Mouse (Mus musculus) heart, embryonic 12.5 days (tissue): ENCODE measurements around the gene Aldh1b1. TPM values are rescaled to one million over a fixed set of nuclear protein-coding genes. Genes with fewer than 3 reads are reported as not detected.

Experiments
- ATAC-seq: fragments of 200-750 bp; cut with Nextera tagmentation; 2 replicates; pipeline ENCODE4 v1.8.0; 2017; ENCODE audit warnings: moderate TSS enrichment, moderate library complexity; ENCODE audit not compliant: insufficient number of reproducible peaks, low FRiP score
- H3K27ac ChIP-seq: fragments of 300-500 bp; sonication (generic); 2 replicates; pipeline ENCODE4 v1.5.1; 2016; ENCODE audit warnings: mild to moderate bottlenecking, moderate library complexity; ENCODE audit not compliant: poor library complexity, severe bottlenecking
- H3K27me3 ChIP-seq: fragments of 300-500 bp; sonication (generic); replicated peaks from 2 replicates; pipeline ENCODE4 v1.6.1; 2016; ENCODE audit warnings: mild to moderate bottlenecking, moderate library complexity
- H3K36me3 ChIP-seq: fragments of 300-500 bp; sonication (generic); 2 replicates; pipeline ENCODE4 v1.6.1; 2016; ENCODE audit warnings: mild to moderate bottlenecking, moderate library complexity
- H3K4me1 ChIP-seq: fragments of 300-500 bp; sonication (generic); replicated peaks from 2 replicates; pipeline ENCODE4 v1.6.1; 2016; ENCODE audit warnings: mild to moderate bottlenecking
- H3K4me2 ChIP-seq: fragments of 300-500 bp; sonication (generic); 2 replicates; pipeline ENCODE4 v1.6.1; 2016; ENCODE audit warnings: mild to moderate bottlenecking, moderate library complexity
- H3K4me3 ChIP-seq: fragments of 300-500 bp; sonication (generic); 2 replicates; pipeline ENCODE4 v1.5.1; 2016; ENCODE audit warnings: mild to moderate bottlenecking
- H3K9ac ChIP-seq: fragments of 300-500 bp; sonication (generic); 2 replicates; pipeline ENCODE4 v1.6.1; 2016; ENCODE audit warnings: mild to moderate bottlenecking, moderate library complexity
- H3K9me3 ChIP-seq: fragments of 300-500 bp; sonication (generic); replicated peaks from 2 replicates; pipeline ENCODE4 v1.6.1; 2016; ENCODE audit warnings: mild to moderate bottlenecking, moderate library complexity
- WGBS: fragments of 180-500 bp; shearing (Covaris S2); methylation state at CpG from one replicate; pipeline ENCODE4 v1.1.7; 2016; 5-methylcytosine and 5-hydroxymethylcytosine counted together
- polyA plus RNA-seq: library from polyadenylated mRNA; unstranded; fragments of >200 nt; fragmentation: Nextera tagmentation; extraction: Ambion mirVana; gene quantifications from 2 replicates; pipeline ENCODE4 v1.2.1, GENCODE M21; 2016

Gene Aldh1b1
- 104 and 107 TPM in 2 replicates for polyA plus RNA-seq

DNA sequence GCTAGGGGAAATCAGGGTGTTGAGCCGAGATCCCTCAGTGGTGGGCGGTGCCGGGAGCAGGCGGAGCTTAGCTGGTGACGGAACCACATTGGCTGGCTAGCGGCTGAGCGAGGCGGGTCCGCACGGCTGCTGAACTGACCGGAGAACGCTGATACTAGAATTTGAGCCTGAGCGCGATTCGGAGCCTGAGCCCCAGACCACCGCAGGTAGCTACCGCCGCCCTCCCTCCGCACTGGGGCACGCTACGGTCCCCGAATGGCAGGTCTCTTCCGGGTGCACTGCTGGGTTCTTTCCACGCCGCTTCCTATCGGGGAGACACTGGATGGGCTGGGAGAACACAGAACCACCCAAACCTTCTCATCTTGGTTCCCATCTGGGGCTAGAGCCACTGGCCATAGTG lies at the start of gene Aldh1b1:
Aldh1b1 (plus strand) TSS at position 59 of the 400 bp plus-strand sequence.
- peaks cover 17% of the 10 kb centered on the region for H3K36me3 ChIP-seq
- ATAC-seq: peak; percentile 63; the same call in 1 of the 2 replicates
- H3K9ac ChIP-seq: peak within 1 kb of the TSS; percentile 68
- H3K27ac ChIP-seq: peak within 1 kb of the TSS; percentile 63
- peaks cover 44% of the 10 kb centered on the region for H3K4me1 ChIP-seq
- peak within 1 kb of the TSS; percentile 76 for H3K4me2 ChIP-seq
- WGBS: under 1% methylated on average over 26 of the region's 26 CpGs
- H3K27me3 ChIP-seq: 0 out of 2 replicates have a peak, but pooled peaks cover 2% of the 10 kb centered on the region
- H3K9me3 ChIP-seq: no peaks in the 10 kb centered on the region
- H3K4me3 ChIP-seq: peak within 1 kb of the TSS; percentile 54

- Histone ChIP-seq H3K27me3 (no peaks in the 10 kb centered on the region), H3K9me3 (no peaks in the 10 kb centered on the region), H3K4me1 (peaks cover 12% of the 10 kb centered on the region), H3K36me3 (no peaks in the 10 kb centered on the region), H3K4me3 (no peak overlapping the region), H3K4me2 (no peak overlapping the region), H3K9ac (no peak overlapping the region), H3K27ac (no peak overlapping the region)
- ATAC-seq: no peak
- WGBS: 59% methylated on average over 10 of the region's 10 CpGs
Observed at GRCm38 (mm10) chr4:45749449-45749848, 49.4 kb upstream of the Aldh1b1 start.

GRCm38 (mm10) chr4:45750477-45750876 lies 48.3 kb upstream of the Aldh1b1 start:
- H3K4me3 ChIP-seq: no peak overlapping the region
- no peaks in the 10 kb centered on the region for H3K9me3 ChIP-seq
- H3K27ac ChIP-seq: no peak overlapping the region
- peaks cover 12% of the 10 kb centered on the region for H3K4me1 ChIP-seq
- H3K4me2 ChIP-seq: no peak overlapping the region
- H3K27me3 ChIP-seq: peaks cover 2% of the 10 kb centered on the region; the same call in 1 of the 2 replicates
- WGBS: 84% methylated on average over 6 of the region's 6 CpGs
- H3K36me3 ChIP-seq: no peaks in the 10 kb centered on the region
- no peak overlapping the region for H3K9ac ChIP-seq
- no peak for ATAC-seq

DNA sequence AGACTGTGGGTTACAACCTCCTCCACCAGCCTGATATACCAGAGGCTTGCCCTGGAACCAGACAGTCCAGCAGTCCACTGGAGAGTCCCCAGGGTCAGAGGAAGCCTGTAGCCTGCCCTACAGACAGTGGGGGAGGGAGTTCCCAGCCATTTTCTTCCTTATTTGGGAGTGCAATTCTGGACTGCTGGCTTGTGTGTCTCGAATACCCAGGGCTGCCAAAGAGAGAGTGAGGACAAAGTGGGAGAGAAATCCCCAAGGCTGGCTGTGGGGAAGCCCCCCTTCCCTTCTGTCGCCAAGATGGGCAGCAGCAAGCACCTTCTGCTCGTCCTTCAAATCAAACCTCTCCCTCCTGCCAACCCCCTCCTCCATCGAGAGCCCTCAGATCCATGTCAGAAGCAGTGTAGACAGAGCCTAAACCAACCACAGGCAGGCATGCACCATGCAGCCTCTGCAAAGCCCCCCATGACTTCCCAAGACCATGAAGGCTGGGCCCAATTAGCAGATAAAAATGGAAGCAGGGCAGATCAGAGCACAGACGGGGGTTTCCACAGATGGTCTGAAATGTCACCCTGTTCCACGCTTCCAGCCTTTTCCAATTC lies 45.5 kb upstream of the Aldh1b1 start:
- Histone ChIP-seq H3K36me3 (no peaks in the 10 kb centered on the region), H3K27me3 (peaks cover 5% of the 10 kb centered on the region; the same call in 1 of the 2 replicates), H3K4me3 (no peak overlapping the region), H3K4me2 (0 out of 2 replicates have a peak overlapping the region, but pooled peaks have one; percentile 26), H3K4me1 (peaks cover 16% of the 10 kb centered on the region), H3K27ac (no peak overlapping the region), H3K9ac (no peak overlapping the region), H3K9me3 (no peaks in the 10 kb centered on the region)
- ATAC-seq: 0 out of 2 replicates have a peak, but pooled peaks have one; percentile 36
- 28% methylated on average over 6 of the region's 6 CpGs for WGBS

DNA sequence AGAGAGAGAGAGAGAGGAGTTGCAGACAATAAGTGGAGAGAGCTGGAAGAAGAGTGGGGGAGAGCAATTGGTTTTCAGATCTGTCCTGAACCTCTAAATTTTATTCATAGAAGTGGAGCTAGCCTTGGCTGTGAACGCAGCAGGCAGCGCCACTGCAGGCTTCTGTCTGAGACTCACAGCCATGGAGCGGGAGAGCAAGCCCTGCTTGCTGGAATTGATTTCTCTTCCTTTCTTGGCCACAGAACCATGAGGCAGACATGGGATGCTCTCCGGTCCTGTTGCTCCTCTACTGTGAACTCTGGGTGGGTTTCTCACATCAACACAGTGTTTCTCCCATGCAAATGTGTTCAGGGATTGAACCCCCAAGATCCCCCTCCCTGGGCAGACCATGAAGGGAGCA lies 44.7 kb upstream of the Aldh1b1 start:
- ATAC-seq: no peak
- no peaks in the 10 kb centered on the region for H3K36me3 ChIP-seq
- peaks cover 16% of the 10 kb centered on the region for H3K4me1 ChIP-seq
- H3K9ac ChIP-seq: no peak overlapping the region
- peaks cover 9% of the 10 kb centered on the region; the same call in 1 of the 2 replicates for H3K27me3 ChIP-seq
- H3K4me3 ChIP-seq: no peak overlapping the region
- WGBS: 76% methylated on average over 4 of the region's 4 CpGs
- no peak overlapping the region for H3K4me2 ChIP-seq
- no peaks in the 10 kb centered on the region for H3K9me3 ChIP-seq
- H3K27ac ChIP-seq: no peak overlapping the region

- Histone ChIP-seq H3K4me3 (no peak overlapping the region), H3K27ac (no peak overlapping the region), H3K9ac (no peak overlapping the region), H3K4me1 (peaks cover 16% of the 10 kb centered on the region), H3K4me2 (no peak overlapping the region), H3K36me3 (no peaks in the 10 kb centered on the region), H3K9me3 (no peaks in the 10 kb centered on the region), H3K27me3 (peaks cover 9% of the 10 kb centered on the region; the same call in 1 of the 2 replicates)
- no peak for ATAC-seq
- WGBS: 68% methylated on average over 9 of the region's 9 CpGs
Observed at GRCm38 (mm10) chr4:45755097-45755496, 43.7 kb upstream of the Aldh1b1 start.

GRCm38 (mm10) chr4:45755881-45756280 lies 42.9 kb upstream of the Aldh1b1 start:
- 47% methylated on average over 17 of the region's 17 CpGs for WGBS
- Histone ChIP-seq H3K36me3 (no peaks in the 10 kb centered on the region), H3K9me3 (no peaks in the 10 kb centered on the region), H3K27ac (no peak overlapping the region), H3K4me3 (no peak overlapping the region), H3K4me2 (no peak overlapping the region), H3K4me1 (peaks cover 16% of the 10 kb centered on the region), H3K9ac (no peak overlapping the region), H3K27me3 (peaks cover 9% of the 10 kb centered on the region; the same call in 1 of the 2 replicates)
- ATAC-seq: no peak

- ATAC-seq: no peak
- Histone ChIP-seq H3K4me3 (no peak overlapping the region), H3K36me3 (no peaks in the 10 kb centered on the region), H3K9ac (peak overlapping the region; percentile 32; the same call in 1 of the 2 replicates), H3K27me3 (peaks cover 9% of the 10 kb centered on the region; the same call in 1 of the 2 replicates), H3K4me2 (no peak overlapping the region), H3K4me1 (peaks cover 17% of the 10 kb centered on the region), H3K9me3 (no peaks in the 10 kb centered on the region), H3K27ac (no peak overlapping the region)
- 58% methylated on average over 5 of the region's 5 CpGs for WGBS
Observed at GRCm38 (mm10) chr4:45757941-45758340, 40.9 kb upstream of the Aldh1b1 start.

DNA sequence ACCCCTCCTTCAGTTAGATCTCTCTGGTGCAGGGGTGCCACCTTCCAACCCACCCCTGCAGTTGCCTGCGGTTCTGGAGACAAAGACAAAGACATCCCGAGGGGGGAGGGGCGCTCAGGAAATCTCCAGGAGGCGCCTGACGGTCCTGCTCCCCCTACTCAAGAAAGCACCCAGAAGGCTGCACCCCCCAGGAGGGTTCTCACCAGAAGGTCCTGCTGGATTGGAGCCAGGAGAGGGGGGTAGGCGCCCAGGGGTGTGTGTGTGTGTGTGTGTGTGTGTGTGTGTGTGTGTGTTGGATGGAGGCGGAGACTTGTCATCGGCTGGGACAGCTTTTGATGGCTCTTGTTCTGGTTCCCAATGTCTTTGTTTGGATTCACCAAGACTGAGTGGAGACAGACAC lies 39.4 kb upstream of the Aldh1b1 start:
- Histone ChIP-seq H3K27me3 (peaks cover 9% of the 10 kb centered on the region; the same call in 1 of the 2 replicates), H3K4me2 (no peak overlapping the region), H3K27ac (no peak overlapping the region), H3K4me3 (no peak overlapping the region), H3K4me1 (peaks cover 23% of the 10 kb centered on the region), H3K9me3 (no peaks in the 10 kb centered on the region), H3K36me3 (no peaks in the 10 kb centered on the region), H3K9ac (no peak overlapping the region)
- ATAC-seq: no peak
- WGBS: 66% methylated on average over 8 of the region's 8 CpGs

DNA sequence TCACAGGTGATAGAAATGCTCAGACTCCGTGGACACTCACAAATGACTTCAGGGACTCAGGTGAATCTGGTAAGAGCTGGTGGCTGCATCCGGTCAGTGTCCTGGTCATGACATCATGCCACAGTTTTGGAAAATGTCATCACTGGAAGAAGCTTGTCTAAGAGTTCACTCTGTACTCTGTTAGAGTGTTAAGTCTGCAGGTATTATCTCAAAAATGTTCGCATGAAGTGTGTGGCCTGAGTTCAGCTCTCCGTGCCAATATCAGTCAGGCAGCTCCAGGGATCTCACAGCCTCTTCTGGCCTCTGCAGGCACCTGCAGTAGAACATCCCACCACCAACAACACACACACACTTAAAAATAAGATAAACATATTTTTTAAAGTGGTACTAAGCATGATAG lies 36.2 kb upstream of the Aldh1b1 start:
- no peaks in the 10 kb centered on the region for H3K36me3 ChIP-seq
- no peaks in the 10 kb centered on the region for H3K9me3 ChIP-seq
- peaks cover 50% of the 10 kb centered on the region for H3K4me1 ChIP-seq
- H3K27ac ChIP-seq: no peak overlapping the region
- no peak overlapping the region for H3K4me3 ChIP-seq
- H3K4me2 ChIP-seq: no peak overlapping the region
- H3K27me3 ChIP-seq: peaks cover 9% of the 10 kb centered on the region; the same call in 1 of the 2 replicates
- 63% methylated on average over 4 of the region's 4 CpGs for WGBS
- ATAC-seq: no peak
- no peak overlapping the region for H3K9ac ChIP-seq

DNA sequence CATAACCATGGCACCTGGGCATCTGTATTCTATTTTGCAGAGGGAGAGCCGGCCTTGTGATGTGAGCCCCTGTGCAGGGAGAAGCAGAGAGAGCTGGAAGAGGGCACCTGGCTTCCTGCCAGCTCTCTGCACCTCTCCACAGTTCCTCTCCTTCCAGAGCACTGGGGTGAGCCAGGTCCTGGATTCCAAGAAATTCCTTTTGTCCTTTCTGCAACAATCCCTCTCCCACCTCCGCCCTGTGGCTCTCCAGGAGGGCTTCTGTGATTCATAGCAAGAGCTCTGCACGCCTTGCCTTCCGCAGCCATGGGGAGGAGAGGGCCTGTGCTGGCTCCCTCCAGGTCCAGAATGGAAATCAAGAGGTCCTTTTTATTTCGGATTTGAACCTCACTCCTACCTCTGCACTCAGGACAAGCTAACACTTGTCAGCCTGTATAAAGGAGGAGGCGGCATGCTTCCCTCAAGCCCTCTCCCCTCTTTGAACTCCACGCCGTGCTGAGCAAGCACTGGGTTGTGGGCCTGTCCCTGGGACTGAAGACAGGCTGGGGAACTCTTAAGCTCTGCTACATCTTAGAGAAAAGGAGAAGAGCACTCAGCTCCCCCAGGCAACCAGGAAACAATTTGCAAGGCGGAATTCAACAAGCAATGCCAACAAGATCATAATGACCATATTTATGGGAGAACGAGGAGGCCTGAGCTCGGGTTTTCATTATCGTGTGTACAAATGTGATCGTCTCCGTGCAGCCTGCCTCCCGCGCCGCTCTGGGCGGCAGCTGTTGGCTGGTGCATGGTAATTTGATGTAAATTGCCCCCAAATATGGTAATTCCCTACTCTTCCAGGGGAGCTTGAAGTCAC lies 35.3 kb upstream of the Aldh1b1 start:
- no peaks in the 10 kb centered on the region for H3K36me3 ChIP-seq
- peaks cover 9% of the 10 kb centered on the region for H3K27me3 ChIP-seq
- ATAC-seq: no peak
- 5% methylated on average over 18 of the region's 18 CpGs for WGBS
- peak overlapping the region; percentile 26; the same call in 1 of the 2 replicates for H3K9ac ChIP-seq
- peak overlapping the region; percentile 6; the same call in 1 of the 2 replicates for H3K27ac ChIP-seq
- H3K4me1 ChIP-seq: peaks cover 59% of the 10 kb centered on the region
- H3K9me3 ChIP-seq: no peaks in the 10 kb centered on the region
- peak overlapping the region; percentile 14 for H3K4me3 ChIP-seq
- H3K4me2 ChIP-seq: peak overlapping the region; percentile 61
